Mouse (Mus musculus) cerebellum, adult 2 months (tissue): Measurements from ENCODE around the gene Met.

Experiments
- CTCF ChIP-seq: fragments of 200-500 bp; IDR thresholded peaks from 2 replicates; pipeline ENCODE4 v1.5.1; 2011; ENCODE audit warnings: low read depth, mild to moderate bottlenecking, control low read depth, low read length, moderate library complexity, borderline replicate concordance; ENCODE audit not compliant: insufficient read depth
- POLR2A ChIP-seq: fragments of 200-500 bp; IDR thresholded peaks from 2 replicates; pipeline ENCODE4 v1.6.1; 2011; ENCODE audit warnings: low read length, control low read depth, borderline replicate concordance; ENCODE audit not compliant: insufficient read depth

DNA sequence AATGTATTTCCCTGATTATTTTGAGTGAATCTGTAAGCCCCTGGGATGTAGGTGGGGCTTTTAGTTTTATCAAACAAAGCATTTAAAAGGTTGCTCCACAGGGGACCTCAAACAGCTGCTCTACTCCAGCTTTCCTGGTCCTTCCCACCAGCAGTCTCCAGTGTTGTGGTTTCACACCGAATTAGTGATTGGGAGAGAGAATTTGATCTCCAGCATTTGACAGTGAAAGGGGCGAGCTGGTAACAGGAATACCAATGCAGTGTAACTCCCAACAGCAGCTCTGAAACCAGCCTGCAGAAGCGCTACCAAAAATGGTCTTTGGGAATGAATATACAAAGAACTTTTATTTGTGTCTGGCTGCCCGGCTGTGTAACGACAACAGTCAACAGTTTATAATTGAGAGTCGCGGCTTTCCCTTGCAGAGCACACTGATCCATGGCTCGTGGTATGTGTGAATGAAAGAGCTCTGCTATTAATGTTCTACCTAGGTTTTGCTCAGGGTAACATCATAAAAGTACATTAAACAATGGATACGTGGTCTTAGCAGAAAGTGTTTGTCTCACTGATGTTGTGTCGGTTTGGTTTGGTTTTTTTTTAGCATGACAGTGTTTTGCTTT, 99.0 kb downstream of the Met start:
- TF ChIP-seq POLR2A = no peak
- no peak for TF ChIP-seq CTCF
